Mouse (Mus musculus) embryonic fibroblast, embryonic 13.5 days (primary cell): Measurements from ENCODE around the gene Lonp1.

ENCODE experiments used
- CTCF ChIP-seq: IDR thresholded peaks from 2 replicates; pipeline ENCODE4 v1.5.1; 2011; ENCODE audit warnings: mild to moderate bottlenecking, control low read depth, low read length, moderate library complexity, borderline replicate concordance; ENCODE audit not compliant: insufficient read depth
- POLR2A ChIP-seq: IDR thresholded peaks from 2 replicates; pipeline ENCODE4 v1.6.1; 2011; ENCODE audit warnings: low read depth, mild to moderate bottlenecking, control low read depth, low read length, moderate library complexity

GRCm38 (mm10) chr17:56588921-56589320 lies 37.8 kb downstream of the Lonp1 start:
- TF ChIP-seq CTCF (no peak), POLR2A (no peak)
